Mouse (Mus musculus) cerebellum, adult 2 months (tissue): ENCODE results near the gene Isoc2b.

ENCODE experiments used
- CTCF ChIP-seq: fragments of 200-500 bp; IDR thresholded peaks from 2 replicates; pipeline ENCODE4 v1.5.1; 2011; ENCODE audit warnings: low read depth, mild to moderate bottlenecking, control low read depth, low read length, moderate library complexity, borderline replicate concordance; ENCODE audit not compliant: insufficient read depth
- POLR2A ChIP-seq: fragments of 200-500 bp; IDR thresholded peaks from 2 replicates; pipeline ENCODE4 v1.6.1; 2011; ENCODE audit warnings: low read length, control low read depth, borderline replicate concordance; ENCODE audit not compliant: insufficient read depth

DNA sequence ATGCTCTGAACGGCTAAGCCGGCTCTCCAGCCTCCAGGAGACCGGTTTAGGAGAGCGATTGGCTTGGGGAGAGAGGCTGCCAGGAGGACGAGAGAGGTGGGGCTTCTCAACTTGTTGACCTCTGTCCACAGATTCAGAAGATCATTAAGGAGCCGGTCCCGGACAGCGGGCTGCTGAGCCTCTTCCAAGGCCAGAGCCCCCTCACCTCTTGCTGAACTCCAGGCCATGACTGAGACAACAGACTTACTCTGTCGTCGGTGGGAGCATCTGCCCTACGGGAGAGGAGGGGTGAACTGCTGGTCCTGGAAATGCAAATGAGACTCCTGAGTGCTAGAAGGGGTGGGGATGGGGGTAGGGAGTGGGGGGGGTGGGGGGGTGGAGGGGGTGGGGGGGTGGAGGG is 25.1 kb upstream of the Isoc2b start:
- TF ChIP-seq CTCF (no peak), POLR2A (no peak)
